Mouse (Mus musculus): ENCODE measurements around the gene Nmt2.

DNA sequence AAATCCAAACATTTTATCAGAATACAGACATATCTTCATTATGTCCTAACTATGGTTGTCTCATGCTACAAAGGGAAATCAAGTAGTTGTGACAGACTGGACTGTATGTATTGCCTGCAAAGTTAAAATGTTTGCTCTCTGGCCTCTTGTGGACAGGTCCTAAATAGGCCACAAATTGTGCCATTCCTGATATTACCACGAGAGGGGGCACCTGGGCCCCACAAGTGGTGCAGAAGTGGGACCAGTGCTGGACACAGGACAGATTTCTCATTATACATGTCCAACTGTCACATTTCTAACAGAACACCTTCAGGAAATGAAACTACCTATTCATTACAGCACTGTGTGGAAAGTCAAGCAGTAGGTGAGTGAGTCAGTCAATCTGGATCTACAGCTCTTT, 43.3 kb downstream of the Nmt2 start:
- TF ChIP-seq CTCF (IDR thresholded peaks at IDR 0.05; ENCODE audit: borderline replicate concordance, insufficient read depth, low read depth, low read length): peak; percentile 71
- no peak for TF ChIP-seq POLR2A (IDR thresholded peaks at IDR 0.05; ENCODE audit: borderline replicate concordance, insufficient read depth, low read length)
